Mouse (Mus musculus): ENCODE measurements around the gene Son. TPM values are rescaled to one million over a fixed set of nuclear protein-coding genes. Genes with fewer than 3 reads are reported as not detected.

Gene Son
- polyA plus RNA-seq, 1 experiment from 2014 or later = 149 TPM

DNA sequence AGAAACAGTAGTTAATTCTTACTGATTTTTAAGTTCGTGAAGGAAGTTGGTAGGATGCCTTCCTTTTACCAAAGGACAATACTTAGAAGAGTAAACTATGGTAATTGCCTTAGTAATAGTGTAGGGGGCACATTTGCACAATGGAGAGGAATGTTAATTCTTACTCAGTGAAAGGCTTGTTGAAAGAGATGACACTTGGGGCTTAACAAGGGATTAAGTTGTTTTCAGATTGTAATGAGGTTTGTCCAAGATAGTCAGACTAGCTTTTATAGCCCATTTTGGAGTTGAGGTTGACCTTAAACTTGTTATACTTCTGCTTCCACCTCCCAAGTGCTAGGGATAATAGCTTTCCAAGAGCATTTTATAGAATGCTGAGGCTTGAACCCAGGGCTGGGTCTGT, 14.1 kb downstream of the Son start:
- no peak overlapping the region for H3K27ac ChIP-seq (ENCODE audit: low read depth)
- ATAC-seq (ENCODE audit: insufficient read depth) = no peak
- peaks cover 98% of the 10 kb centered on the region for H3K36me3 ChIP-seq (ENCODE audit: insufficient read depth)
- DNase-seq = no peak
- H3K9ac ChIP-seq = no peak overlapping the region
- H3K9me3 ChIP-seq (ENCODE audit: low read depth, low read length) = no peaks in the 10 kb centered on the region; the same call in 1 of the 2 replicates
- H3K4me1 ChIP-seq (ENCODE audit: insufficient read depth) = no peaks in the 10 kb centered on the region
- H3K4me2 ChIP-seq = no peak overlapping the region
- 81% methylated on average over 1 of the region's 1 CpGs for WGBS
- no peak for TF ChIP-seq CTCF (IDR thresholded peaks at IDR 0.05; ENCODE audit: low read depth)
- no peak overlapping the region for H3K4me3 ChIP-seq (ENCODE audit: low read depth, low read length)
- H3K27me3 ChIP-seq (ENCODE audit: insufficient read depth, low read length) = no peaks in the 10 kb centered on the region

DNA sequence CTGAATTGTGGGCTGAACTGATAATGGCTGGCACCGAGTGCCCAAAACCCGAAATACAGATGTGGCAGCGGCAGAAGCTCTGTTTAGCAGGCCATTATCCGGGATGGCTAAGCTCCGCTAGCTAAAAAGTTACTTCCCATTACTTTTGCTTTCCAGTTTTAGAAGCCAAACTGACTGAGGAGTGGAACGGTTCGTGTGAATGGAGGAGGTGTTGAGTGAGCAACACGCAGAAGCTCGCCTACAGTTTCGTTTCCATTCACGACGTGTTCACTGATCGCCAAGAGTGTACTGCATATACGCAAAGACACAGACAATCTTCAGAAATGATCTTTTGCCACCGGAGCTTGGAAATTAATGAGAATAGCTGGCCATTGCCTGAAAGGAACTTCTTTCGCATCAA, 15.0 kb downstream of the Son start:
- DNase-seq = no peak
- Histone ChIP-seq H3K9me3 (ENCODE audit: low read depth, low read length) (no peaks in the 10 kb centered on the region; the same call in 1 of the 2 replicates), H3K36me3 (ENCODE audit: insufficient read depth) (peaks cover 98% of the 10 kb centered on the region), H3K9ac (no peak overlapping the region), H3K4me3 (ENCODE audit: low read depth, low read length) (no peak overlapping the region), H3K4me1 (ENCODE audit: insufficient read depth) (no peaks in the 10 kb centered on the region), H3K27ac (ENCODE audit: low read depth) (no peak overlapping the region), H3K4me2 (no peak overlapping the region), H3K27me3 (ENCODE audit: insufficient read depth, low read length) (no peaks in the 10 kb centered on the region)
- WGBS = 91% methylated on average over 16 of the region's 16 CpGs
- no peak for ATAC-seq (ENCODE audit: insufficient read depth)
- TF ChIP-seq CTCF (IDR thresholded peaks at IDR 0.05; ENCODE audit: low read depth) = no peak

DNA sequence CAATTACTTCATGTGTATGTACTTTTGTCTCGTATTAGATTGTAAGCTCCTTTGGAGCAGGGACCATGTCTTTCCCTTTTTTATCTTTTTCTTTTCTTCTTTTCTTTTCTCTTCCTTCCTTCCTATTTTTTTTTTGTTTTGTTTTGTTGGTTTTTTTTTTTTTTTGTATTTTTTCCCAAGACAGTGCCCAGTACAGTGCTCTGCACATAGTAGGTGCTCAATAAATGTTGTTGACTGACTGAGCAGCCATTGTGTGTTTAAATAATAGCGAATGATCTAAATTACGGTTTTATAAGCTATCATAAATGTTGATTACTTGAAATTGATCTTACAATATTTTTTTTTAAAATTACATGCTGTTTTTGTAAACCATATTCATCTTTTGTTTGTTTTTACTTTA, 16.5 kb downstream of the Son start:
- no peak overlapping the region for H3K9ac ChIP-seq
- 94% methylated on average over 3 of the region's 3 CpGs for WGBS
- peaks cover 95% of the 10 kb centered on the region for H3K36me3 ChIP-seq (ENCODE audit: insufficient read depth)
- ATAC-seq (ENCODE audit: insufficient read depth) (no peak), DNase-seq (no peak)
- no peak overlapping the region for H3K4me2 ChIP-seq
- H3K4me1 ChIP-seq (ENCODE audit: insufficient read depth) = no peaks in the 10 kb centered on the region
- H3K27me3 ChIP-seq (ENCODE audit: insufficient read depth, low read length) = no peaks in the 10 kb centered on the region
- no peak overlapping the region for H3K4me3 ChIP-seq (ENCODE audit: low read depth, low read length)
- TF ChIP-seq CTCF (IDR thresholded peaks at IDR 0.05; ENCODE audit: low read depth) = no peak
- H3K27ac ChIP-seq (ENCODE audit: low read depth) = no peak overlapping the region
- no peaks in the 10 kb centered on the region; the same call in 1 of the 2 replicates for H3K9me3 ChIP-seq (ENCODE audit: low read depth, low read length)

DNA sequence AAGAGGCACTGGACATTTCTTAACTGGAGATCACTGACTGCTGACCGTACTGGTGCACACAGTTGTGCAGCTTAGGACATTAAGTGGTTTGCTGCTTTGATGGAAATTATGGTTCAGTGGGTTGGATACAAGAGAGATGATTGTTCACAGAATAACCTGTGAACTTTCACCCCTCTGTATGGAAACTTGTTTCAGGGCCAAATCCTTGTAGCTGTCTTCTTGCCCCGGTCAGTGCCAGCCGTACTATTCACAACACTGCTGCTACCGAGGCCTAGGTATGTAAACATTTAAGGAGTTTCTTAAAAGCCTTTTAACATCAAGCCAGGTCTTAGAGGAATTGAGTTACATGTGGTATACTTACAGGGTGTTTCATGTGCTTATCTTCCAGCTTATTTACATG, 27.2 kb downstream of the Son start:
- no peak overlapping the region for H3K4me2 ChIP-seq
- no peak overlapping the region for H3K9ac ChIP-seq
- peaks cover 94% of the 10 kb centered on the region for H3K36me3 ChIP-seq (ENCODE audit: insufficient read depth)
- no peaks in the 10 kb centered on the region for H3K27me3 ChIP-seq (ENCODE audit: insufficient read depth, low read length)
- no peaks in the 10 kb centered on the region for H3K4me1 ChIP-seq (ENCODE audit: insufficient read depth)
- H3K4me3 ChIP-seq (ENCODE audit: low read depth, low read length) = no peak overlapping the region
- DNase-seq = no peak
- WGBS = 75% methylated on average over 4 of the region's 4 CpGs
- no peak for TF ChIP-seq CTCF (IDR thresholded peaks at IDR 0.05; ENCODE audit: low read depth)
- no peak overlapping the region for H3K27ac ChIP-seq (ENCODE audit: low read depth)
- ATAC-seq (ENCODE audit: insufficient read depth) = no peak
- H3K9me3 ChIP-seq (ENCODE audit: low read depth, low read length) = no peaks in the 10 kb centered on the region

DNA sequence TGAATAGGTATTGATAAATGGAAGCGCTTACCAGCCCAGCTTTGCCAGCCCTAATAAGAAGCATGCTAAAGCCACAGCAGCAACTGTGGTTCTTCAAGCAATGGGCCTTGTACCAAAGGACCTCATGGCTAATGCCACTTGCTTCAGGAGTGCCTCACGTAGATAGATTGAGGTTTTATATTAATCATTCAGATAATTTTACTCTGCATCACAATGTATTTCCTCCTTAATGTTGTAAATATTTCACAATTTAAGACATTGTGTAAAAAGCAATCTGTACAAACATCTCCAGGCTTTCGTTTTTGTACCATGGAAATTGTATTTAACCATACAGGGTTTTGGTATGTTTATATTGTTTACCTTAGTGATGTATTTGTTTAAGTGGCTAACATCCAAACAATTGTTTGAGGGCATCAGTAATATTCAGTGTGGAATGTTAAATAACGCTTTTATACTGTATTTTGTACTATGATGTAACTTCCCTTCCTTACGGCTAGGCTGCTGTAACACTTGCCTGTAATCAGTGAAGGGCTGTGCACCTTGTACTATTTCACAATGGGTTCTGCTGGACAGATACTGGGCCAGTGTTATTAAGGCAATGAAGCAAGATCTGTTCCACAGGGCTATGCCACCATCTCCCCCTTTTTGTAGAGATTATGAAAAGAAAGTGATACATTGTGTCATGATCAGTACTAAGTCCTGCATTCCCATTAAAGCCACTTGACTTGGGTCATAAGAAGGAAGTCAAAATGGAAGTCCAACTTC, 31.0 kb downstream of the Son start:
- TF ChIP-seq CTCF (IDR thresholded peaks at IDR 0.05; ENCODE audit: low read depth) = no peak
- Histone ChIP-seq H3K9ac (no peak overlapping the region), H3K4me1 (ENCODE audit: insufficient read depth) (no peaks in the 10 kb centered on the region), H3K4me2 (no peak overlapping the region), H3K4me3 (ENCODE audit: low read depth, low read length) (no peak overlapping the region), H3K27ac (ENCODE audit: low read depth) (no peak overlapping the region), H3K9me3 (ENCODE audit: low read depth, low read length) (no peaks in the 10 kb centered on the region), H3K27me3 (ENCODE audit: insufficient read depth, low read length) (no peaks in the 10 kb centered on the region), H3K36me3 (ENCODE audit: insufficient read depth) (peaks cover 93% of the 10 kb centered on the region)
- no peak for ATAC-seq (ENCODE audit: insufficient read depth)
- 81% methylated on average over 5 of the region's 5 CpGs for WGBS
- no peak for DNase-seq

DNA sequence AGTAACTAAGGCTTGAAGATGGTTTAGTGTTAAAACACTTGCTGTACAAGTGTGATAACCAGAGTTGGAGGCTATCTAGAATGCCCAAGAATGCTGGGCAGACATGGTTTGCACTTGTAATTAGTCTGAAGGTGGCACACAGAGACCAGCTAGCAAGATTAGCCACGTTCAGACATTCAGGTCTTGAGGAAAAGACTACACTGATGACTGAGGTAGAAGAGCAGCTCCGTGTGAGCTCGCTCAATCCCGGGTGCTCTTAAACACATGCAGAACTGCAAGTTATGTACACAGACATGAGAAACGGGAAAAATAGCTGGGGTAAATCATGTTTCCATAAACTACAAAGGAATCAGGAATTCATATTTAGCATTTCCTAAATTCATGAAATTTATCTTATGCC, 33.4 kb downstream of the Son start:
- no peak for TF ChIP-seq CTCF (IDR thresholded peaks at IDR 0.05; ENCODE audit: low read depth)
- H3K9ac ChIP-seq = no peak overlapping the region
- no peak for DNase-seq
- no peaks in the 10 kb centered on the region for H3K27me3 ChIP-seq (ENCODE audit: insufficient read depth, low read length)
- peaks cover 92% of the 10 kb centered on the region for H3K36me3 ChIP-seq (ENCODE audit: insufficient read depth)
- no peaks in the 10 kb centered on the region for H3K4me1 ChIP-seq (ENCODE audit: insufficient read depth)
- H3K27ac ChIP-seq (ENCODE audit: low read depth) = no peak overlapping the region
- 65% methylated on average over 5 of the region's 5 CpGs for WGBS
- no peak for ATAC-seq (ENCODE audit: insufficient read depth)
- H3K4me2 ChIP-seq = no peak overlapping the region
- H3K4me3 ChIP-seq (ENCODE audit: low read depth, low read length) = no peak overlapping the region
- no peaks in the 10 kb centered on the region for H3K9me3 ChIP-seq (ENCODE audit: low read depth, low read length)

DNA sequence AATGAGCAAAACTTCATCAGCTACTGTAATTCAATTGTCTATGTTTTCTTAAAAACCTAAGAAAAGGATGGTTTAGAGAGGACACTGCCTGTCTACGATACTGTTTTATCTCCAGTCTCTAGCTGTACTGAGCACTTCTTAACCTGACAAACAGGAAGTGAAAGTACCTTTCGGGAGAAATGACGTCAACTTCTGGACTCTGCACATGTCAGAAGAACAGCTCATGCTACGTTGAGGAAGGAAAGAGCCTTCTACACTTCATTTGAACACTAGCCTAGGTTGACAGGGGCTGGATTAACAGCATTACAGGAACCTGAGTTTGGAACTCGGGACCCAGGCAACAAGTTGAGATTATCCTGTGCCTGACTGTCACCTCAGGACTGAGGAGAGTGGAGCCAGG, 38.2 kb downstream of the Son start:
- peaks cover 52% of the 10 kb centered on the region for H3K36me3 ChIP-seq (ENCODE audit: insufficient read depth)
- TF ChIP-seq CTCF (IDR thresholded peaks at IDR 0.05; ENCODE audit: low read depth) = no peak
- DNase-seq (no peak), ATAC-seq (ENCODE audit: insufficient read depth) (no peak)
- H3K9ac ChIP-seq = no peak overlapping the region
- no peaks in the 10 kb centered on the region for H3K9me3 ChIP-seq (ENCODE audit: low read depth, low read length)
- WGBS = 82% methylated on average over 5 of the region's 5 CpGs
- H3K4me3 ChIP-seq (ENCODE audit: low read depth, low read length) = no peak overlapping the region
- H3K4me1 ChIP-seq (ENCODE audit: insufficient read depth) = no peaks in the 10 kb centered on the region; the same call in 1 of the 2 replicates
- no peaks in the 10 kb centered on the region for H3K27me3 ChIP-seq (ENCODE audit: insufficient read depth, low read length)
- no peak overlapping the region for H3K27ac ChIP-seq (ENCODE audit: low read depth)
- H3K4me2 ChIP-seq = no peak overlapping the region

Measured in lung, embryonic 14.5 days (tissue).